Mouse (Mus musculus) cerebellum, postnatal 14 days (tissue): Measurements from ENCODE around the gene Grin2a.

Source experiments
- DNase-seq, 2 experiments: peaks; one replicate each; pipeline ENCODE4 v3.0.0; 2021; ENCODE audit warnings: mixed read lengths in 2 of 2

Grin2a gene

GRCm38 (mm10) chr16:9749661-9750060 lies 245.7 kb downstream of the Grin2a start:
- peak in 1 of 2 experiments; percentile 33 for DNase-seq

- no peak for DNase-seq
These were observed 252.9 kb downstream of the Grin2a start for GRCm38 (mm10) chr16:9742443-9742842.

GRCm38 (mm10) chr16:9738679-9739078 lies 256.7 kb downstream of the Grin2a start:
- no peak for DNase-seq

- DNase-seq = no peak
These were observed 258.2 kb downstream of the Grin2a start for GRCm38 (mm10) chr16:9737131-9737530.

GRCm38 (mm10) chr16:9735365-9736080 lies 259.8 kb downstream of the Grin2a start:
- DNase-seq = peak; percentile 75 to 76

GRCm38 (mm10) chr16:9727603-9728002 lies 267.8 kb downstream of the Grin2a start:
- DNase-seq = peak; percentile 73 to 75

GRCm38 (mm10) chr16:9725578-9726113 lies 269.7 kb downstream of the Grin2a start:
- DNase-seq = peak; percentile 14 to 37

- DNase-seq = no peak
These were observed 284.0 kb downstream of the Grin2a start for GRCm38 (mm10) chr16:9711398-9711797.

GRCm38 (mm10) chr16:9709921-9710320 lies 285.4 kb downstream of the Grin2a start:
- no peak for DNase-seq

GRCm38 (mm10) chr16:9697141-9697540 lies 298.2 kb downstream of the Grin2a start:
- DNase-seq = no peak

GRCm38 (mm10) chr16:9694081-9694480 lies 301.3 kb downstream of the Grin2a start:
- no peak for DNase-seq

GRCm38 (mm10) chr16:9688523-9689140 lies 306.7 kb downstream of the Grin2a start:
- no peak for DNase-seq

- no peak for DNase-seq
These were observed 314.8 kb downstream of the Grin2a start for GRCm38 (mm10) chr16:9680572-9680971.

GRCm38 (mm10) chr16:9679994-9680393 lies 315.4 kb downstream of the Grin2a start:
- no peak for DNase-seq

GRCm38 (mm10) chr16:9678750-9679149 lies 316.6 kb downstream of the Grin2a start:
- no peak for DNase-seq

GRCm38 (mm10) chr16:9672390-9672789 lies 323.0 kb downstream of the Grin2a start:
- DNase-seq = no peak

- DNase-seq = no peak
These were observed 324.1 kb downstream of the Grin2a start for GRCm38 (mm10) chr16:9671222-9671621.

- DNase-seq = peak; percentile 9 to 17
These were observed 324.6 kb downstream of the Grin2a start for GRCm38 (mm10) chr16:9670750-9671161.

GRCm38 (mm10) chr16:9665896-9666295 lies 329.5 kb downstream of the Grin2a start:
- peak; percentile 28 to 35 for DNase-seq

- no peak for DNase-seq
These were observed 331.3 kb downstream of the Grin2a start for GRCm38 (mm10) chr16:9664060-9664459.

GRCm38 (mm10) chr16:9663508-9663907 lies 331.9 kb downstream of the Grin2a start:
- DNase-seq = no peak

- DNase-seq = no peak
These were observed 369.5 kb downstream of the Grin2a start for GRCm38 (mm10) chr16:9625652-9626444.

GRCm38 (mm10) chr16:9624346-9624745 lies 371.0 kb downstream of the Grin2a start:
- no peak for DNase-seq
